Mouse (Mus musculus) large intestine, adult 2 months (tissue): Measurements from ENCODE around the gene Dok4. TPM values are rescaled to one million over a fixed set of nuclear protein-coding genes. Genes with fewer than 3 reads are reported as not detected.

Source experiments
- DNase-seq: peaks from one replicate; pipeline ENCODE4 v3.0.0-alpha.2; 2012; ENCODE audit warnings: low read depth, low spot score
- WGBS: fragments of 180-500 bp; shearing (Covaris S2); methylation state at CpG from one replicate; pipeline ENCODE4 v1.1.7; 2018; 5-methylcytosine and 5-hydroxymethylcytosine counted together
- polyA plus RNA-seq: library from polyadenylated mRNA; depleted of rRNA; stranded (reverse); fragments of >200 nt; gene quantifications from 2 replicates; pipeline ENCODE4 v1.2.3, GENCODE M21; 2012

Gene Dok4
- polyA plus RNA-seq, 1 experiment = 116 TPM

DNA sequence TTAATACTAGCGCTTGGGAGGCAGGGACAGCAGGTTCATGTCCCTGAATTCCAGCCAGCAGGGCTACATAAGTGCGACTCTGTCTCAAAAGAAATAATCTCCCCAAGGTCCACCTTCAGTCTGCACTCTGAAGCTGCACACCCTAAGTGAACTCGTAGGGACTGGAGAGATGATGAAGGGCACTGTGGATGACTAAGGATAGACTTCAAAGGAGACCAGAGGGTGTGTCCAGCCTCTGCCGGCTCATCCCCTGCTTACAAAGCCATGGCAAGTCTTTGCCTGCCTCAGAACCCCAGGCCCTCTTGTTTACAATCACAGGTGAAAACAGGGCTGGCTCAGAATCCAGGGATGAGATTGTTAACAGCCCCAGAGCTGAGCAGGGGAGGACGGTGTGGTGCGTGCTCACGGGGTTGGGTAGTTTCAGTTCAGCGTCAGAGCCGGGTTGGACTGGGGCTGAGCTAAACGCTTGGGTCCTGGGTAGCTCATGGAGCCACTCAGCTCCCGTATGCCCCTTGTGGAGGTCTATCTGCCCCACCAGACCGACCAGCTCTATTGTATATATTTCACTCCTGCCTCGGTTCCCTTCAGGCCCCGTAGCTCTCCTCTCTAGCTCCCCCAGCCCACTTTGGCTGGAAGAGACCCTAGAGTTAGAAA is 12.4 kb upstream of the Dok4 start:
- DNase-seq = no peak
- WGBS = 20% methylated on average over 14 of the region's 14 CpGs

DNA sequence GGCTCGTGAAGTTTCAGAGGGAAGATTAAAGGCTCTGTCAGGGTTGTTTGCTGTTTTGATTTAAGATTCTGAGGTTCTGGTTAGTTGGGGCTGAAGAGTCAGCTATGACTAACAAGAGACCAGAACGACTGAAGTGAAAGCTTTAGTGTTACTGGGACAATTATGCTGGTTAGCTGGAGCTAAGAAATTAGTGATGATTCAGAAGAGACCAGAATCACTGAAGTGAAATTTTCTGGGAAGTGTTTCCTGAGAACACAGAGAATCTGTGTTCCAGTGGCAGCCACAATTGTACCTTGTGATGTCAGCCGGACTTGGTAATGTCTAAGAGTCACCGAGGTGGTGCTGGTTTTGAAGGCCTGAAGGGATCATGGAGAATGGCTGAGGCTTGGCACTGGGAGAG is 4.6 kb upstream of the Dok4 start:
- WGBS = 73% methylated on average over 4 of the region's 4 CpGs
- DNase-seq = no peak

DNA sequence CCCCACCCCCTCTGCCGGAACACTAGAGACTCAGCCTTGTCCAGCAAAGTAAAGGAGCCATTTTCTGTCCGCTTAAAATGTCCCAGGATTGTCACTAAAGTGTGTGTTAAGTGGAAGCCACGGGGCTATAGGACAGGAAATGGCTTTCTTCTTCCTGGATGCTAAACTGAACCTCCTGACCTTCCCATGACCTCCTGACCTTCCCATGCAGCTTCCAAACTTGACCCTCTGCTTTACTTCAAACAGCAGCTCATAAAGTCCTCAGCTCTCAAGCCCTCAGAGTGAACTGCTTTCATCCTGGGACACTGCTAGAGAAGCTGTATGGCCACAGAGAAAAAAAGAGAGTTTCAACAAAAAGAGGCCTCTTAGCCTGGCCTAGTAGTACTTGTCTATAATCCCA is 690 bp upstream of the Dok4 start:
- 39% methylated on average over 3 of the region's 3 CpGs for WGBS
- no peak for DNase-seq

DNA sequence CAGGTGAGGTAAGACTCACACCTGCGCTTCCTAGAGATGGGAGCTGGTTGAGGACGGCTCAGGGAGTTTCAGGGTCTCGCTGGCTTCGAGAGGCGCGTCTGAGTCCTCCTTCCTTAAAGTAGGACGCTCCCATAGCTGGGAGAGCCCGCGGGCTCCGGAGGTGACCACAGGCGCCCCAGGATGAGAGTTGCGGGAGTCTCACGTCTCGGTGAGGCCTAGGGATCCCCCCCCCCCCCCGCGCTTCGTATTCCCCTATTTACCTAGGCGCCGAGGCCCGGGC is 319 bp downstream of the Dok4 start:
- 1% methylated on average over 15 of the region's 20 CpGs for WGBS
- DNase-seq = no peak

DNA sequence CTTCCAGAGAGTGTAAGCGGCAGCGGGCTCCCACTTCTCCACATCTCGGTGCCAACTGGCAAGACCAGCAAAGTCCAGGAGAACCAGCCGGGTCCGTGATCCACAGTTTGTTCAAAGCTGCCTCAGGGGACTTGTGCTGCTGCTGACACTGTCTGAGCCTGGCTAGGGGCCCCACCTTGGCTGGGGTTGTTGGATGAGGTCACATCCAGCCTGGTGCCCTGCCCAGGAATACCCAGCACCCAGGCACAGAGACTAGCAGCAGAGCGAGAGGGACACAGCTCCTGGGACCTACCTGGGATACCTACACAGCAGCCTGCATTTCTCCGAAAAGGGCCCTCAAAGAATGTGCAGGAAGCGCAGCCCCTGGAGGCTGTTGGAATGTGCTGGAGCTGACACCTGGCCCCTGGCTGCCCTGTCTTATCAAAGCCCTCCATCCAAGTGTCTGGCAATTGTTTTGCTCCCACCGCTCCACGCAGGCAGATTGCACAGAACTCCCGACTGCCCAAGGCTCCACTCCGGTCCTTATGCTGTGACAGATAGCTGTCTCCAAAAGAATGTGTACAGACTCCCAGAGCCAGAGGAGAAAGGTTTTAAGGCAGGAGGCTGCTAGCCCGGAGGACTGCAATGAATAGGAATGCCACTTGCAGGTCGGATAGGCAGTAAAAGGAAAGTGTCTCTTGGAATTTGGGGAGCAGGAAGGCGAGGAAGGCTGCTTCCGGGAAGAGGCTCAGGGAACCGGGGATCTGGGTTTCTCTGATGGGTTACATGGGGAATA is 847 bp downstream of the Dok4 start:
- WGBS = 12% methylated on average over 17 of the region's 17 CpGs
- DNase-seq = no peak

DNA sequence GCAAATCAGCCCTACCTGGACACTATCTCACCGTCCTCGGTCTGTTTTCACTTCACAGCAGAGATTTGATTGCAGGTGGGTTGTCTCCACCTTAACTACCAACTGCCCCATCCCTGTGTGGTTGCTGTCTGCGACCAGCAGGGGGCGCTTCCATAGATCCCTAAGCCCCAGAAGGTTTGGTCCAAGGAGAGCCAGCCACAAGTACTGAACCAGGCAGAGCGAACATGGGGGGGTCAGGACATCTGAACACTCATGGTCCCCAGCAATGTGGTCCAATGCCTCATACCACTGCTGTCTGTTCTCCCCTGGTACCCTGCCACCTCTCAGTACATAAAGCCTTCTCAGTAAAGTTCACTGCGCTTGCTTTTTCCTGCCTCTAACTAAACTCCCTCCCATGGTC is 1.8 kb downstream of the Dok4 start:
- DNase-seq = peak; percentile 89
- 7% methylated on average over 6 of the region's 6 CpGs for WGBS

DNA sequence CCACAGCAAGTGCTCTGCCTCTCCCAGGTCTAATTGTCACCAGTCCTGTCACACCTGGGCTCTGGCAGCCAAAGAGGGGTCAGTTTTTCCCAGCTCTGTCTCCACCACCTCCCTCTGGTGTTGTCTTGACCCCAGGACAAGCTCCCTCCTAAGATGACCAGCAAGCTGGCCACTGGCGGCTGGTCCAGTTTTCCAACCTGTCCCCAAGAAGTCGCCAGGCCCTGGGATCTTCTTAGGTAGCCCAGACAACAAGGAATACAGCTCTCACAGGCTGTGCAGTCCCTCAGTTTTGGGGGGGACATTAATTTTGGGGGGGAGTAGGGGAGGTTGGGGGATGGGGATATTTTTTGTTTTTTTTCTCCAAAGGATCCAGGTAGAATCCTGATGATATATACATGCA is 3.6 kb downstream of the Dok4 start:
- DNase-seq = no peak

DNA sequence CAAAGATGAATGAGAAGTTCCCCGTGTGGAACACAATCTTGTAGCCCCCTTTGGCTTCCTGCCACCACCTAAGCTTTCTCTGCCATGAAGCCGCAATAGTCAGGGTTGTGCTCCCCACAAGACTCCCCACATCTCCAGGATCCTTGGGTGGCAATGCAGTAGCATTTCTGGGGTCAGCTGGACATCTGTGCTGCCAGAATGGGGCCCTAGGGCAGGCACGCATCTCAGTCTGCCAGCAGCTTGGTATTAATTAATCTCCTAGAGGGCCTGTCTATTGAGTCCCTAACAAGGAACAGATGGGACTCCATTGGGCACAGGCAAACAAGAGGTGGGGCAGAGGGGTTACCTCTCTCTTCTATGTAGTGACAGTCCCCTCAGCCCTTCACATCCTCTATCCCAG is 4.0 kb downstream of the Dok4 start:
- 43% methylated on average over 3 of the region's 3 CpGs for WGBS
- DNase-seq = no peak

More for the DNA sequence above, 3.6 kb downstream of the Dok4 start:
- 91% methylated on average over 2 of the region's 2 CpGs for WGBS

DNA sequence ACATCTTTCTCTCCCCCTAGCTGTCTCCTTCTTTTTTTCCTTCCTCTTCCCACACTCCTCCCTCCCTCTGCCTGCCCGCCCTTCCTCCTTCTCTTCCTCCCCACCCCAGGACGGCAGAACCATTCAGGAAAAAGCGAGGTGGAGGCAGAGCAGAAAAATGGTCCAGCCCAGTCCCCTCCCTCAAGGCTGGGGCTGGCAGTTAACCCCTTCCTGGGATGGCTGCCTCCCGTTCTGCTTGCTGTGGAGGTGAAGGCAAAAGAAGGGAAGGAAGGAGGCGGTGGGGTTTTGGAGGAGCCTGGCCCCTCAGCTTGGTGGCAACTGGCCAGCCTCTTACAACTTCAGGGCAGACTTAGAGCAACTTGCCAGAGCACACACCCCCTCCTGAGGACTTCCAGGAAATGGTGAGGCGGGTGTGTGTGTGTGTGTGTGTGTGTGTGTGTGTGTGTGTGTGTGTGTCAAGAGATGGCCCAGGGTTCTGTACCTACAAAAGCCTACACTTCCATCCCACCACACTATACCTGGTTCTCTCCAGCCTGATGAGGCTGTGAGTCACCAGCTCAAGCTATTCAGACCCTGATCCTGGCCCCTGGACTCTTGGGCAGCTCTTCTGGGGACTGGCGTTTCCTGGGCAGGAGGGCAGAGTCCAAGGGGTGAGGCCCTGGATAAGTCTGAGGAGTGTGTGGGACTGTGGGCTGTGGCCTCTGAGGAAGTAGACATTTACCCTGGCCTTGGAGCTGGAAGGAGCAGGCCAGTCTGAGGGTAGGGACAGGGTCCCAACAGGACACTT is 4.8 kb downstream of the Dok4 start:
- 4% methylated on average over 7 of the region's 7 CpGs for WGBS
- DNase-seq = peak; percentile 92

DNA sequence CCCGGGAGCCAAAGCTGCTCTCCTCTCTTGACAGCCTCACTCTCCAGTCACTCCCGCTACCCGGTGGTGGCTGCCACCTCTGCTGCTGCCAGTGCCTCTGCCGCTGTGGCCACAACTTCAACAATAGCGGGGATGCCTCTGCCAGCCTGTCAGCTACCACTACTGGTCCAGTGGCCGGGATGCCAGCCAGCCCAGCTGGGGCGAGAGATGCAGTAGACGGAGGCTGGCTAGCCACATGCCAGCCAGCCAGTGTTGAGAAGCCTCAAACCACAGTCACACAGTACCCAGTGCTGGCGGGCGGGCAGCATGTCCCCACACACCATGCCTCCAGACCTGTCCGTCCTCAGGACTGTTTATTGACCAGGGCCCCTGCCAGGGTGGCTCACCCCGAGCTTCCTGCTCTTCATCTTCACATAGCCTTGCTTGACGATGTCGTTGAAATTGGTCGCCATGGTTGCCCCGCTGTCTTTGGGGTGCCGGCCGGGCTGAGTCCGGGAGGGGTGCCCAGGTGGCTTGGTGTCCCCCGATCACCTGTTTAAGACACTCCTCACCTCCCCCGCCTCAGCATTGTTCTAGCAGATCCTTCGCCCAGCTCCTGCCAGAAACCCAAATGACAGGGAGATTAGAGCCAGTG is 5.5 kb downstream of the Dok4 start:
- 7% methylated on average over 22 of the region's 22 CpGs for WGBS
- DNase-seq = no peak

DNA sequence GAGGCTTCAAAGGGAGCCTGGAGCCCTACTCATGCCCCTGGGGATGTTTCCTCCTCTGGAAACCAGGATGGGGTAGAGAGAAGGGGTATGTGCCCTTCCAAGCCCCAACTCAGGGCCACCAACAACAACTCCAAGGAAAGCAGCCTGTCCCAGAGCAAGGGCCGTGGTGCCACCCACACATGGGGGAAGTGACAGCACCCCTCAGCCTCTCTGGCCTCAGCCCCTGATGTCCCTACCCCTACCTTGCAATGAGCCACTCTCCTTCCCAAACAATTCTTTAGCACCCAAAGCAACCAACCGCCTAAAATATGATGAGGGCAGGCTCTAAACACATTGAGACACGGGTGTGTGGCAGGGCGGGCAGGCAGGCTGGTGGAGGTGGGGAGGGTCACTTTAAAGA is 6.1 kb downstream of the Dok4 start:
- WGBS = 62% methylated on average over 4 of the region's 4 CpGs
- DNase-seq = no peak

DNA sequence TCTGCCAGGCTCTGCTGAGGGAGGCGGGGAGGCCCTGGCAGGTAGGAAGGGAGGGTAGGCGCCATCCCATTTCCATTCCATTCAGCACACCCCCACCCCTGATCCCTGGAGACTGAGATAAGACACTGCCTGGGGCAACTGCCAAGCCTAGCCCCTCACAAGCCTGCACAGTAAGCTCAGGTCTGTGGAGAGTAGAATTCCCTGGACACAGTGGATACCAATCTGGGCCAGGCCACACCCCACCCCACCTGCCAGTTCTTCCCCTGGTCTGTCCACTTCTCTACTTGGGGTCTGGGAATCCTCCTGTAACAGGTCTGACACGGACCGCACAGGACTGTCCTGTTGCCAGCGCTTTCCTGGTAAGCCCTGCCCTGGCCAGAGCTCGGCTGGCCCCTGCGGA is 7.0 kb downstream of the Dok4 start:
- no peak for DNase-seq
- WGBS = 91% methylated on average over 7 of the region's 7 CpGs

DNA sequence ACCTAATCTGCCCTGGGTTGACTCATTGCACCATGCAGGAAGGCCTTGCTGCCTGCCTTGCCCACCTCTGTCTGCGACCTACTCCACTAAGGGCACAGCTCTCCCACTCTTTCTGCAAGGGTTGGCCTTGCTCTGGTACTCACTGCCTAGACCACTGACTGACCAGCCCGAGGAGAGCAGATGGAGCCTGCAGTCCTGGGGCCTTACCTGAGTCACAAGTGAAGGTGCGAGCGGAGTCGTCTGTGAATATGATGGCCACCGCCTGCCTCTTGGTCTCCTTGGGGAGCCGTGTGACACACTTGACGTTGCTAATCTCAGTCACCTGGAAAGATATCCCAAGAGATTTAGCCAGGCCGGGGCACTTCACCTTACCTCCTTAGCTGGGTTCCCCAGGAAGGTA is 9.2 kb downstream of the Dok4 start:
- no peak for DNase-seq
- WGBS = 86% methylated on average over 9 of the region's 9 CpGs

DNA sequence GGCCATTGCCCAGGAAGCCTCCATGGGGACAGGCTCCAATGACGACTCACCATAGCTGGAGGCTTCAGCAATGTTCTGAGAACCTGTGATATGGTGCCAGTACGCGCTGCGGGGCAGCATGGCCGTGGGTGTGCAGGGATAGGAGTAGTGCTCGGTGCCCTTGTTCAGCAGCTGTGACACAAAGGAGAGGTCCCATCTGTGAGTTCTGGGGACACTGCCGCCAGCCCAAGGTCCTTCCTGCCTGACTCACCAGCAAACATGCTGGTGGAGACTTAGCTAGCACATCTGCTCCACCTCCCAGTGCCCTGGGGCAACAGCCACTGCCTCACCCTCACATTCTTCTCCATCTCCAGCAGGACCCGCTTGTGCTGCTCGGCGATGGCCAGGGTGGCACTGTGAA is 10.8 kb downstream of the Dok4 start:
- no peak for DNase-seq
- WGBS = 80% methylated on average over 10 of the region's 10 CpGs

DNA sequence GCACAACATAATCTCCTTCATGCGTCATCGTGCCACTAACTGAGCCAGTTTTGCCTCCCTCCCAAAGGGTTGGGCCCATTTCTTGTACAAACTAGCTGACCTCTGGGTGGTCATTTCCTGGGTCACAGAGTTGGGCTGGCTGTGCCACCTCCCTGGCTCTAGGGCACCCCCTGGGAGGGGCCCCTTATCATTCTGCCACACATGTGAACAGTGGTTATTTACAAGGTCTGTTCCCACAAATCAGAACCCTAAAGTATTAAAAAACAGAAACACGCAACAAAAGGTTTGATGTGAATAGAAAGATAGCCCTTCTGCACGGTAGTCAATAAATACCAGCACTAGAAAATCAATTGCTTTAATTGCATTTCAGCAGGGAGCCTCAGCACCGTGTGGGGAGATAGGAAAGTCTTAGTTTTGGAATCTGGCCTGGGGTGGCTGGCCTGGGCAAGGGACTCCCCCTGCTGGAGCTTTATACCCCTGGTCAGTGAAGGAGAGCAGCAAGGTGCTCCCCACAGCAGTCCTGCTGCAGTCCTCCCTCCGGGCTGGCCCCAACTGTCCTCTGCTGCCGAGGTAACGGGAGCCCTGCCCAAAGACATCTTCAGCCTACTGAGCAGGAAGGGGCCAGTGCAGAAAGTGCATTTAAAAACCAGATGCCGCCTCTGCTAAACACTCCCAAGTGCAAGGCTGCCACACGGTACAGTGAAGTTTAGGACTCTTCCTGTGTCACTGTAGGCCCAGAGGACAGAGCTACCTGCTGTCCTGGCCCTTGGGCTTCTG is 12.0 kb downstream of the Dok4 start:
- 57% methylated on average over 10 of the region's 10 CpGs for WGBS
- no peak for DNase-seq

DNA sequence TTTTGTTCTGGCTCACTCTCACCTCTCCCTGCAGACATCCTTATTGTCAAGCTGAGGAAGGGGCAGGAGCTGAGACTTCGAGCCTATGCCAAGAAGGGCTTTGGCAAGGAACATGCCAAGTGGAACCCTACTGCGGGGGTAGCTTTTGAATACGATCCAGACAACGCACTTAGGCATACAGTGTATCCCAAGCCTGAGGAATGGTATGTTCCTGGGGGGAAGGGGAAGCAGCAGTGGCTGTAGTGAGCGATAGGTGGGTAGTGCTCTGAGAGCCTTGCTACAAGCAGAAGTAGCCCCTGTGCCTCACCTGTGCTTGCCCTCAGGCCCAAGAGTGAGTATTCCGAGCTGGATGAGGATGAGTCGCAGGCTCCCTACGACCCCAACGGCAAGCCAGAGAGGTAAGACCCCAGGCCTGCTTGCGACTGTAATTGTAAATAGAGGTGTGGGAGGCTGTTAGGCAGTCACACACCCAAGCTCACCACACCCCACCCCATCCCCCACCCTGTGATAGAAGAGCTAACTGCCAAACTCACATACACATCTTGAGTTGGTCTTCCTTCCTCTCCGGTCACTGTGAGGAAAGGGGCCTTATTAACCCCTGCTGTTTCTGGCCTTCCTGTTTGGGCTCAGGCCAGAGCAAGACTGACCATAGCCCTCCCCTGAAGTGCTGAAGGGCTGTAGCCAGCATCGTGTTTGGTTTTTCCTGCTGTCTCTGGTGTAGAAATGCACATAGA is 13.5 kb downstream of the Dok4 start:
- WGBS = 66% methylated on average over 12 of the region's 12 CpGs
- DNase-seq = no peak

DNA sequence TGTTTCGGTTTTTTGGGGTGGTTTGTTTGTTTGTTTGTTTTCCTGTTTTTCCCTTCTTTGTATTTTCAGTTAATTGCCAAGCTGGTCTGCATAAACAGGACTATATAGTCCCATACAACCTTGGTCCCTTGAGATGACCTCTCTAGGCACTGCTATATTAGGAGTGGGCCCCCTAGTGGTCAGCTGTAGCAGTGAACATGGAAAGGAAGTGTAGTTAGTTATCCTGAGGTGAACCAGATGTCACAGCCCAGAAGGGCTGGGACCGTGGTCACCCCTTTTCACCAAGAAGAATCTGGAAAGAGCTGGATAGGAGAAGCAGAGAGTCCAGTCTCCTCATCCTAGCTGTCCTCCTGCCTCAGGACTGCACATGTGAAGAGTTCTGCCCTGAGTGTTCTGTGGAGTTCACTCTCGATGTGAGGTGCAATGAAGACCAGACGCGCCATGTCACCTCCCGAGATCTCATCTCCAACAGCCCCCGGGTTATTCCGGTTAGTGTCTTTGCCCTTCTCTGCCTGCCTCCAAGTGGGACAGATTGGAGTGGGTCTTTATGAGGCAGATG is 14.7 kb downstream of the Dok4 start:
- DNase-seq = no peak
- 66% methylated on average over 8 of the region's 8 CpGs for WGBS

DNA sequence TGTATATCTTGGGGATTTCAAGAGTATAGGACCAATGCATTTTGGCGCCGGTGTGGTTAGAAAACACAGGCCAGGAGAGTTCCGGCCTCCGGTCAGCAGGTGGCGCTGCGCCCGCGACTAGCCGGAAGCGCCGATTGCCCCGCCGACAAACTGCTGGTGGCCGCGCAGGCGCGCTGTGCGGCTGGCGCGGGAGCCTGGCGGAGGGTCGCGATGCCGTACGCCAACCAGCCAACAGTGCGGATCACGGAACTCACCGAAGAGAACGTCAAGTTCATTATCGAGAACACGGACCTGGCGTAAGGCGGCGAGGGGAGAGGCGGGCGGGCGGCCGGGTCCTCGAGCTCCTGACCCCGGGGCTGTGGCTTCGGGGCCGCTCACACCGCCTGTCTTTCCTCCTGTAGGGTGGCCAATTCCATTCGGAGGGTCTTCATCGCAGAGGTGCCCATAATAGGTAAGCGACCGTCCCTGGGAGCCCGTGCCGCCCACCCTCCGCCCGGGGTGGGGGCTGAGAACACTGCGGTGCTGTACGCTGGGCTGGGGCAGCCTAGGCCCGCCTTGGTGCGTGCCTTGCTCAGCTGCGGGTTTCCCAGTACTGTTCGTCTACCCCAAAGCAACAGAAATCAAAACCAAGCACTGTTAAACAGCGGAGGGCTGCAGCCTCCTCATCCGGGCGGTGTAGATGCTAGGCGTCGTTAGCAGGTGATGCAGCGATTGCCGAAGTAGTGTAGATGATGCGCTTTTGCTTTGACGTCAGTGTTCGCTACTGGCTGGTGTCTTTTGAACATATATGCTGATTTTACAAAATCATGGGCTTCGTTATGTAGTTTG is 18.6 kb downstream of the Dok4 start, which contains the start of gene Polr2c:
Gene Polr2c, plus strand, starts transcription at position 105 of the 828 bp plus-strand sequence.
- no peak for DNase-seq
- under 1% methylated on average over 68 of the region's 68 CpGs for WGBS
